Mouse (Mus musculus) left cerebral cortex, postnatal 36 days (tissue): Measurements from ENCODE around the gene Gm26741. TPM values are rescaled to one million over a fixed set of nuclear protein-coding genes. Genes with fewer than 3 reads are reported as not detected.
"Not testable (repeated sequence)": the region's sequence is repeated elsewhere in the genome, so short reads cannot be mapped to it uniquely, and the experiment has no call there.

Source experiments
- DNase-seq, 2 experiments: peaks; one replicate each; pipeline ENCODE4 v3.0.0; 2021 to 2022; ENCODE audit warnings: low spot score in 2 of 2, mixed read lengths in 1 of 2
- intact Hi-C: fragments of 180-260 bp; cut with DNase I; formaldehyde crosslinking; loops from one replicate; pipeline ENCODE4 v1.15.1; 2025
- total RNA-seq, 2 experiments: library from RNA; stranded (reverse); gene quantifications; 2 replicates each; pipeline ENCODE4 v1.2.3; 2021

Gm26741 gene
- total RNA-seq, result not detected

- intact Hi-C loops, result no loop called here
- no peak for DNase-seq
These were observed at the start of gene Gm26741 for GRCm38 (mm10) chr10:52358467-52358866. Gm26741 (plus strand) TSS chr10:52358767.

GRCm38 (mm10) chr10:52309196-52309595 lies 49.4 kb upstream of the Gm26741 start:
- intact Hi-C loops, result no loop called here
- no peak for DNase-seq

GRCm38 (mm10) chr10:52319506-52320286 lies 38.9 kb upstream of the Gm26741 start:
- intact Hi-C loops, result no loop called here
- DNase-seq, result no peak

GRCm38 (mm10) chr10:52321918-52322317 lies 36.6 kb upstream of the Gm26741 start:
- intact Hi-C loops, result no loop called here
- DNase-seq, result no peak

GRCm38 (mm10) chr10:52331007-52331406 lies 27.6 kb upstream of the Gm26741 start:
- intact Hi-C loops, result loop anchor here (5.0 kb wide), 3 partner anchors 99 to 224 kb away; partner anchors contain the start of gene Dcbld1
- DNase-seq, result no peak

GRCm38 (mm10) chr10:52343324-52343723 lies 15.2 kb upstream of the Gm26741 start:
- intact Hi-C loops, result not testable (repeated sequence)

GRCm38 (mm10) chr10:52353184-52353583 lies 5.4 kb upstream of the Gm26741 start:
- intact Hi-C loops, result no loop called here
- DNase-seq, result no peak

More at GRCm38 (mm10) chr10:52343324-52343723, 15.2 kb upstream of the Gm26741 start:
- DNase-seq, result not testable (repeated sequence)

- no peak for DNase-seq
- intact Hi-C loops, result no loop called here
These were observed 1.7 kb downstream of the Gm26741 start for GRCm38 (mm10) chr10:52360241-52360735.

- no peak for DNase-seq
- intact Hi-C loops, result no loop called here
These were observed 2.5 kb downstream of the Gm26741 start for GRCm38 (mm10) chr10:52360862-52361609.

- intact Hi-C loops, result no loop called here
- no peak for DNase-seq
These were observed 9.8 kb downstream of the Gm26741 start for GRCm38 (mm10) chr10:52368376-52368775.

- no peak for DNase-seq
- intact Hi-C loops, result no loop called here
These were observed 15.3 kb downstream of the Gm26741 start for GRCm38 (mm10) chr10:52373834-52374233.

- intact Hi-C loops, result no loop called here
- no peak for DNase-seq
These were observed 16.1 kb downstream of the Gm26741 start for GRCm38 (mm10) chr10:52374651-52375050.

- intact Hi-C loops, result no loop called here
- DNase-seq, result no peak
These were observed 17.9 kb downstream of the Gm26741 start for GRCm38 (mm10) chr10:52376422-52376821.

GRCm38 (mm10) chr10:52377813-52378212 lies 19.2 kb downstream of the Gm26741 start:
- intact Hi-C loops, result no loop called here
- no peak for DNase-seq

GRCm38 (mm10) chr10:52381321-52381801 lies 22.8 kb downstream of the Gm26741 start:
- DNase-seq, result no peak
- intact Hi-C loops, result loop anchor here (5.0 kb wide), 1 partner anchor 164 kb away; no protein-coding TSS in a partner anchor

- peak; percentile 98 for DNase-seq
- intact Hi-C loops, result loop anchor here (1.0 to 5.0 kb wide), 3 partner anchors 35 to 165 kb away; partner anchors contain the start of genes Dcbld1 and Nus1
These were observed 23.5 kb downstream of the Gm26741 start, which contains the start of gene Gopc for GRCm38 (mm10) chr10:52381845-52382591. Gopc (minus strand) TSS chr10:52382124.

- intact Hi-C loops, result loop anchor here (2.0 to 5.0 kb wide), 2 partner anchors 34 to 166 kb away; partner anchors contain the start of gene Nus1
- DNase-seq, result no peak
These were observed 24.5 kb downstream of the Gm26741 start for GRCm38 (mm10) chr10:52383022-52383421.

- intact Hi-C loops, result loop anchor here (2.0 to 5.0 kb wide), 2 partner anchors 33 to 166 kb away; partner anchors contain the start of gene Nus1
- DNase-seq, result no peak
These were observed 25.0 kb downstream of the Gm26741 start for GRCm38 (mm10) chr10:52383522-52383921.
